Mouse (Mus musculus) T-helper 17 cell (primary cell): Measurements from ENCODE around the gene Dbp.

Experiments
- in situ Hi-C, 2 experiments: fragments of 300-600 bp; cut with MboI, MseI; formaldehyde crosslinking; loops; 1 replicate in 1 of 2; 2 replicates in 1 of 2; pipeline ENCODE4 v1.15.1; 2025; ENCODE audit warnings: high pct_unique_total_duplicates in 2 of 2

The Dbp gene

DNA sequence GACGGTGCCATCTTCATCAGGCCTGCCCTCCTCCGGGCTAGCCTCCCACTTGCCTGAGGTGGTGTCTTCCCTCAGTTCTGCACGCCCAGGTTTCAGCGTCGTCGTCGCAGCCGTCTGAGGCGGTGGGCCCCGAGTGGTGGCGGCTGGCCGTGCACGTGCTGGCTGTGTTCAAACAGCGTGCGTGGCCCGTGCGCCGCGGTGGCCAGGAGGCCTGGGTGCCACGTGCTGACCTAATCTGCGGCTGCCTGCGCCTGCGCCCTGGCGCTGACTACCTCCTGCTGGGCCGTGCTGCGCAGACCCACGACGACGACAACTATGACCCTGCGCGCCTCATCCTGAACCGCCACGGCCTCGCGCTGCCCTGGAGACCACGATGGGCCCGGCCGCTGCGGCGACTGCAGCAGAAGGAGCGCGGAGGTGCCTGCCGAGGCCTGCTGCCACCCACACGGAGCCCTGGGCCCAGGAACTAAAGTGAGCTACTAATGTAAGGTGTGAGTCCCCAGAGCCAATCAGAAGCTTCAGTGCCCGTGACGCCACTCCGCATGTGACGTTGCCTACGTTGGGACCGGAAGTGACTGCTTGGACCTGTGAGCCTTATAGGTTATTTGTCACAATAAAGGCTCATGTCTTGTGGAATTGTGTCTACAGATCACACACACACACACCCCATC is 10.8 kb upstream of the Dbp start, which contains the start of gene Sec1:
TSS of gene Sec1 (minus strand) at position 482 of the 671 bp plus-strand sequence.
- in situ Hi-C loops, result no loop called here

DNA sequence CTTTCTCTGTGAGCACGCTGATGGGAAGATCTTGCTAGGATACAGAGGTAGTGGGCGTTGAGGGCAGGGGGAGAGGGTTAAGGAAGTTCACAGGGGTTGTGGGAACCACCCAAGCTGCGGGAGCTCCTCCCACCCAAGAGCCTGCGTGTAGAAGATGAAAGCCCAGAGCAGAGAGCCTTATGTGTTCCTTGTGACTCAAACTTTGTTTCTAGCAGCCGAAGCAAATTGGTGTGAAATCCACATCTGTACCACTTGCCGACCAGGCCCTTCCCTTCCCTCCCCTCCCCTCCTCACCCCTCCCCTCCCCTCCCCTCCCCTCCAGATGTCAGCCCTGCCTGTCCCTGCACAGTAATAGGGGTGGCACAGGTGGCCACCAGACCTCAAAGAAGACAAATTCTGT is 9.8 kb upstream of the Dbp start:
- in situ Hi-C loops, result no loop called here

DNA sequence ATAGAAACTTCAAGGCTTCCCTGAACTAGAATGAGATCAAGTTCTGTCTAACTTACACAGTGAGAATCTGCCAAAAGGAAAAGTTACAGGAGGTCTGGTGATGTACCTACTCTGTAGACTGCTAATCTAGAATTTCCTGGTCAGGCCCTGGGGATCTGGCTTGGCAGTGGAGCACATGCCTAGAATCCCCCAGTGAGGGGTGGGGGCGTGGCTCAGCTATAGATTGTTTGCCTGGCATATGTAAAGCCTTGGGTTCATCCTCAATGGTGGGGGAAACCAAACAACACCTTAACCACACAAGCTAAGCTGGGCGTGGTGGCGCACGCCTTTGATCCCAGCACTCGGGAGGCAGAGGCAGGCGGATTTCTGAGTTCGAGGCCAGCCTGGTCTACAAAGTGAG is 7.0 kb upstream of the Dbp start:
- in situ Hi-C loops, result no loop called here

DNA sequence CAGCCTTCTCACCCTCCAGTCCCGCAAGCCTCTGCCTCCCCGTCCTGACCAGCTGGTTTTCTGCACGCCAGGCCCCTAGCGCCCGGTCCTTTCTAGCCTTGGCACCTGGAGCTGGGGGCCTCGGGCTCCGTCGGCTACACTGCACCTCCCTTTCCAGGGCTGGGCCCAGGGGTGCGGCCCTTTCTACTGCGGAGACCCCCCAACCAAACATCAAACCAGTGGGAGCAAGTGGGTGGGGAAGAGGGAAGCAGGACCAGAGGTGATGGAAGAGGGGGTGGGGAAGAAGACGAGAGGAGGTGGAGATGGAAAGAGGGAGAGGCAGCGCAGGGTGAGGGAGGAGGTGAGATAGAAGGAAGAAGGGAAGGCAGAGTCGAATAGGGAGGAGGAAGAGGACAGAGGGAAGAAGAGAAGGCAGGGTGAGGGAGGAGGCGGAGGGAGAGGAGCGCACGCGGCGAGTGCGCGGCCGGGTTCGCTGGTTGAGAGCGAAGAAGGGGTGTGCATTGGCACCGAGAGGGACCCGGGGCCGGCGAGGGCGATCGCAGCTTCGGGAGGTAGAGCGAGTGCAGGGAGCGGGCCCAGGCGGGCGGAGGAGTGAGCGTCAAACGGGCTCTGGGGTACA is 5.3 kb upstream of the Dbp start, which contains the start of gene Car11:
TSS of gene Car11 (plus strand) at position 321 of the 619 bp plus-strand sequence.
- in situ Hi-C loops, result no loop called here

DNA sequence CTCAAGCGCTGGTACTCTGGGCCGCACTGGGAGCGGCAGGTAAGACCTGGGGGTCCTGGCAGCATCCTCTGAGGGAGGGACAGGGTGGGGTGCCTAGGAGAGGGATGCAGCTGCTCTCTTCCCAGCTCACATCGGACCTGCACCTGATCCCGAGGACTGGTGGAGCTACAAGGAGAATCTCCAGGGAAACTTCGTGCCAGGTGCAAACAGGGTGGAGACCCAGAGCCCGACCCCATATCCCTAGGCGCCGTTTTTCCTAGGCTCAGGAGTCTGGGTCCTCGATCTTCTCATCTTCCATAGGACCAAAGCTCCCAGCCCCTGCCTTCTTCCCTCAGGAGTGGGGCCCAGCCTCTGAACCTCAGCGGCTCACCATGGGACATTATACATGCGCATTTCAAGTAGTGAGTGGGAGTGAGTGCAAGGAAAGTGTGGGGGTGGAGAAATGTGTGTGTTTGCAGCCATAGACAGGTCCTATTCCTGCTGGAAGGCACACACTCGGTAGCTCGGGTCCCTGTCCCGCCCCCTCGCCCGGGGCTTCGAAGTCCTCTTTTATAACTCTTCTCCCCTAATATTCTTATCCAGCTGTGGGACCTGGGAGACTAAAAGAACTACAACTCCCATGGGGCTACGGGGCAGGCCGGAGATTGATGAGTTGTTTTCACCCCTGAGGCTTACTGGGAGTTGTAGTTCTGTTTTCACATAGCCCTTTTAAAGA is 4.4 kb upstream of the Dbp start:
- in situ Hi-C loops, result no loop called here

DNA sequence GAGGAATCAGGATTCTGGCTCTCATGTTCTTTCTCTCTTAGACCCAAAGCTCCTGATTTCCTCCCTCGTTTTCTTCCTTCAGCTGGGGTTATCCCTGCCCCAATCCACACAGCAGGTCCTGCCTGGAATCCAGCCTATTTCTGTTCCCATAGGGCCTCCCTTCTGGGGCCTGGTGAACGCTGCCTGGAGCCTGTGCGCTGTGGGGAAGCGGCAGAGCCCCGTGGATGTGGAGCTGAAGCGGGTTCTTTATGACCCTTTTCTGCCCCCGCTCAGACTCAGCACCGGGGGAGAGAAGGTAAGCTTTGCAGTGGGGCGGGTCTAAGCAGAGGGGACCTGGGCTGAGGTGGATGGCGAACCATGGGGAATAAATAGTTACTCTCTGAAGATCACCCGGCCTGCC is 3.8 kb upstream of the Dbp start:
- in situ Hi-C loops, result no loop called here

DNA sequence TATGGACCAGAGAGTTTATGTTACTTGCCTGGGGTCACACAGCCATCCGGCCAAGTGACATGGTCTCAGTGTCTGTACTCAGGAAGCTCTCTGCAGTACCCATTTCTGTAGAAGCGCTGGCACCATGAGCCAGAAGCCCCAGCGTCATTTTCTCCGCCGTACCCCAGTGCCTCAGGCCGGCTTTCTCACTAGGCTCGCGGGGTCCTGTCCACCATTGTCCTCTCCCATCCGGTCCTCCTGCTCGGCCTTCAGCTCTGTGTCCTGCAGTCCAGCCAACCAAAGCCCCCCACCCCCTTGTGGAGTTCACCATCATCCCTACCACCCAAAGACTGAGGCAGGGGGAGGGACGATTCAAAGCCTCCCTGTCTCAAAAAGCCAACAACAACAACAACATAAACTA is 3.3 kb upstream of the Dbp start:
- in situ Hi-C loops, result no loop called here

DNA sequence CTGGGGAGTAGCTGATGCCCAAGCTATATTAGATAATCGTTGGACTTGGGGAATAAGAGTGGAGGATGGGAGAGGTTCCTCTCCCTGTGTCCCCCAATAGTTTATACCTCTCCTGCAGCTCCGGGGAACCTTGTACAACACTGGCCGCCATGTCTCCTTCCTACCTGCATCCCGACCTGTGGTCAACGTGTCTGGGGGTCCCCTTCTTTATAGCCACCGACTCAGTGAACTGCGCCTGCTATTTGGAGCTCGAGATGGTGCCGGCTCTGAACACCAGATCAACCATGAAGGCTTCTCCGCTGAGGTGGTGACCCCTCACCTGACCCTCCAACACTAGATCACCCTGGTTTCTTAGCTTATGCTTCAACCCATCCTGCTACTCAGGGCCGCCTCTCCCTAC is 2.6 kb upstream of the Dbp start:
- in situ Hi-C loops, result no loop called here

DNA sequence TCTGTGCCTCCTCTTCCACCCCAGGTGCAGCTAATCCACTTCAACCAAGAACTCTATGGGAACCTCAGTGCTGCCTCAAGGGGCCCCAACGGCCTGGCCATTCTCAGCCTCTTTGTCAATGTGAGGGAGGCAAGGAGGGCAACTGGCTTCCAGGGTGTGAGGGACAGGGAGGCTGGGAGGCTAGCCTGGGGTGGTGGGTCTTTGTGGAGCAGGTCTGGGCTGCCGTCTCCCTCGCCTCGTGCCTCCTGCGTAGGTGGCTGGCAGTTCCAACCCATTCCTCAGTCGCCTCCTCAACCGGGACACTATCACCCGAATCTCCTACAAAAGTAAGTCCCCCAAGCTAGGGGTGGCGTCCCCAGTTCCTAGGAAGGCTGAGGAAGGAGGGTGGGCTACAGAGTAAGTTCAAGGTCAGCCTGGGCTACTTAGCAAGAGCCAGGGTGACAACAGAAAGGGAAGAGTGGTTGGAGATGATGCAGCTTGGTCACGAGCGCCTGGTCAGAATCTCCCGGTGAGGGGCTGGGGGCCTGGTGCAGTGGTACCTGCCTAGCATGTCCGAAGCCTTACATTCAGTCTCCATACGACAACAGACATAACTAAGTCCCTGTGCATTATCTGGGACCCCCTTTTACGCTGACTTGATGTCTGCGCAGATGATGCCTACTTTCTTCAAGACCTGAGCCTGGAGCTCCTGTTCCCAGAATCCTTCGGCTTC is 1.9 kb upstream of the Dbp start:
- in situ Hi-C loops, result no loop called here

DNA sequence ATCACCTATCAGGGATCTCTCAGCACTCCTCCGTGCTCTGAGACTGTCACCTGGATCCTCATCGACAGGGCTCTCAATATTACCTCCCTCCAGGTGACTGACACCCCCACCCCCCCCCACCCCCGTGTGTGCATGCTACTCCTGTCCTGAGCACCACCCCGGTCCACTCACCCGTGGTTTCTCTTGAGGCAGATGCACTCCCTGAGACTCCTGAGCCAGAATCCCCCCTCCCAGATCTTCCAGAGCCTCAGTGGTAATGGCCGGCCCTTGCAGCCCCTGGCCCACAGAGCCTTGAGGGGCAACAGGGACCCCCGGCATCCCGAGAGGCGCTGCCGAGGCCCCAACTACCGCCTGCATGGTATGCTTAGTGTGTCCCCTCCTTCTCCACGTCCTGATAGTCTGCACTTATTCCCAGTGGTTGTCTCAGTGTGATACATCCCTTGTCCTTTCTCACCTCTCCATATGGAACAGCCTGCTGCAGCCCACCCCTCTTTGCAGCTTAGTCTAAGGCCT is 1.3 kb upstream of the Dbp start:
- in situ Hi-C loops, result no loop called here

DNA sequence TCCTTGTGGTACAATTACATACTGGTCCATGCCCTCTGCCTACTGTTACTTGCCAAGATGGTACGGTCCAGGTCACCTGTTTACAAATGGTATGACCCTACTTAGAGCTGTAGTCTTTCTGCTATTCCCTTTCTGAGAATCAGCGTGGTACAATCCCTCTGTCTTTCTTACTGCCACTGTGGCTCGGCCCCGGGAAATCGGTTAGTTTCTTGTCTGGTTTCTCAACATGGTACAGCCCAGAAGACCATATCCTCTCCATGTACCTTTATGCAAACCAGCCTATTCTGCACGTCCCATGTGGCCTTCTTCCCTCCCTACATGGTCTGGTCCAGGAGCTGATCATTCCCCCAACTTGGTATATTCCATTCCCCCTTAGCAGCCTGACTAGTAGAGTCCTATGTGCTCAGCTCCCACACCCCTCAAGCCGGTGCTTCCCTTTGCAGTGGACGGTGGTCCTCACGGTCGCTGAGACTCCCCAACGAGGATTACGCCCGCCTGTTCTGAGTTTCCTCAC is 785 bp upstream of the Dbp start:
- in situ Hi-C loops, result no loop called here

DNA sequence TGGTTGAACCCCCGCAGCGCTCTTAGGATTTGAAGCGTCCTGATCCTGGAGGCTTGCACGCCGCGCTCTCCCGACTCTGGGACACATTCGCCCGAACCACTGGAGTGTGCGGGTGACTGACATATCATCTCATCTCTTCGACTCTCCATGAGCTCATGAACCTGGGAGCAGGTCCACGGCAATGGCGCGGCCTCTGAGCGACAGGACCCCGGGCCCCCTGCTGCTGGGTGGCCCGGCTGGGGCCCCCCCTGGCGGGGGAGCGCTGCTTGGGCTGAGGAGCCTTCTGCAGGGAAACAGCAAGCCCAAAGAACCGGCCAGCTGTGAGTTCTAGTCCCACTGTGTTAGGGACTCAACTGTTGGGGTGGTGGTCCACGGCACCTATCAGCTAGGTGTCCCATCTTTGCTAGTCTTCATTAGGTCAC is 566 bp downstream of the Dbp start:
- in situ Hi-C loops, result no loop called here

DNA sequence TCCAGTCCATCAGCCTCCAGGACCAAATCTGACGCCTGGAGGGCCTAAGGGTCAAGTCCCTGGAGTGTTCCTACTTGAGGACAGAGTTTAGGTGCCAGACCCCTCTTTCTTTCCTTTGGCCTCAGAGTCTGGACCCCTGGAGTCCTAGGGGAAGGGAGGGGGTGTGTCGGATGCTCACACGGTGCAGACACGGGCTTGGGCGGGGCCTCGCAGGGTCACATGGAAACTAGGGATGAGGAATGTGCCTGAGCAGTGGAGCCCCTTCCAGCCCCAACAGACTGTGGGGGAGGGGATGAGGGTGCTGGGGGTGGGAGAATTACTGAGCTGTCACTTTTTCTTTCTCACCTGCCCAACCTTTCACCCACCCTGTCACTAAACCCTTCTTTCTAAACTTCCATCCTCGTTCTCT is 989 bp downstream of the Dbp start:
- in situ Hi-C loops, result no loop called here

DNA sequence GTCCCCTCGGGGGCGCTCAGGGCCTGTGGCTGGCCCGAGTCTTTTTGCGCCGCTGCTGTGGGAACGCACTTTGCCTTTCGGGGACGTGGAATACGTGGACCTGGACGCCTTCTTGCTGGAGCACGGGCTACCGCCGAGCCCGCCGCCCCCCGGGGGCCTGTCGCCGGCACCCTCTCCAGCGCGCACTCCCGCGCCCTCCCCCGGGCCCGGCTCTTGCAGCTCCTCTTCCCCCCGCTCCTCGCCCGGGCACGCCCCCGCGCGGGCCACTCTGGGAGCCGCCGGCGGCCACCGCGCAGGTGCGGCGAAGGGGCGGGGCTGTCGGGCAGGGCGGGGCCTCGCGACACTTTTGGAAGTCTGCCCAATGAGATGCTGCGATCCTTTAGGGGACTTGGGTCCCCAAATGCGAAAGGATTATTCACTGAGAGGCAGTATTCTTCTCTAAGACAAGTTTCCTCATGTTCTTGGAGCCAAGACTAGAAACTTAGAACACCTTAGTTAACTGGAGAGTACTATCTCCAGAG is 1.9 kb downstream of the Dbp start:
- in situ Hi-C loops, result no loop called here

DNA sequence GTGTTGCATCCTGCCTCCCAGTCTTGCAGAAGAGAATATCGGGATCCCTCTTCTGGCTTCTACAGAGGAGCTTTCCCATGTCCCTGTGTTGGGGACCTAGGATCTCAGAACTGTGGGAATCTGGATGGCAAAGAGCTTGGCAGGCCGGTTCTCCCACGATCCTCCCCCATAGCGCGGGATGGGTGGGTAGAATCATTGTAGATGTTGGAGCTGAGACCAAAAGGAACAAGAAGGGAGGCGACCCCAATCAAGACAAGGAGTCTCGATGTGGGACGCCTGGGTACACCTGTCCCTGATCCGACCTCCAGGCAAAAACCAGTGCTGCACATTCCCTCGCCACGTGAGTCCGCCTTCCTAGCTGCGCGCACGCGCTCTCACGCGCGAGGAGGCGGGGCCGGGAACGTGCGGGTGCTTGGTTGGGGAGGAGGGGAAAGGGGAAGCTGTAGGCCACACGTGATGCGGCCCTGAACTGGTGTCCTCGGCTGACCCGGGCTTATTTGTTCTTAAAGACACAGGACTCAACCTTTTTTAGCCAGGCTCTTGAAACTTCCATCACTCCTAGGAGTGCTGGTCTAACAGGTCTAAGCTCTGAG is 2.6 kb downstream of the Dbp start:
- in situ Hi-C loops, result no loop called here

DNA sequence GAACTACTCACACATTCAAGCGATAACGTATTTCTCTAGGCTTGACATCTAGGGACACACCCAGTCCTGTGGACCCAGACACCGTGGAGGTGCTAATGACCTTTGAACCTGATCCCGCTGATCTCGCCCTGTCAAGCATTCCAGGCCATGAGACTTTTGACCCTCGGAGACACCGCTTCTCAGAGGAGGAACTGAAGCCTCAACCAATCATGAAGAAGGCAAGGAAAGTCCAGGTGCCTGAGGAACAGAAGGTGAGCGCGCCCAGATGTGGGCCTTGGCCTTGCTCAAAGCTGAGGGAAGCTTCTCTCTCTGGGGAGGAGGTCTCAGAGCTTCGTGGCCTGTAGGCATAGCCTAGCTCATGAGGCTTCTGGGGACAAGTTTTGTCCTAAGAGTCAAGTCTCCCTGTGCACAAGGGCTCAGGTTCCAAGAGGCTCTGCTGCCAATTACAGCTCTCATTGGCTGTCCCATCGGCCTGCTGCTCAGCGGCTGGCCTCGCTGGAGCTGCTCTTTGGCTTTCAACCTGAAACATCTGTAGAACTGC is 3.4 kb downstream of the Dbp start:
- in situ Hi-C loops, result no loop called here

DNA sequence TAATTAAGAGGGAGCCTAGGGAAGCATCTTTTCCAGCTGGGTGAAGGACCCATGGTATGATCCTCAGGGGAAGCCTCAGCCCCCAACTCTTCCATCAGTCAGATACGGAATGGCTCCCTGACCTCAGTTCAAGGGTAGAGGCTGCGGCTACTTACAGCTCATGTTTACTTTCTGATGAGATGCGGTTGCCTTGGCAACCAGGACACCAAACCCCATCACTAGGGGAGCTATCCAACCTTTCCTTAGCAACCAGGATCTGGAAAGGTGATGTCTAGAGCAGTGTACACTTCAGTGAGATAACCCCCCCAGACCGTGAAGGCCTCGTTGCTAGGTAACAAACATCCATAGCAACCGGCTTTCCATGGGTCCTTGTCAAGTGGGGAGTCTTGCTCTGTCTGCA is 4.1 kb downstream of the Dbp start:
- in situ Hi-C loops, result no loop called here

DNA sequence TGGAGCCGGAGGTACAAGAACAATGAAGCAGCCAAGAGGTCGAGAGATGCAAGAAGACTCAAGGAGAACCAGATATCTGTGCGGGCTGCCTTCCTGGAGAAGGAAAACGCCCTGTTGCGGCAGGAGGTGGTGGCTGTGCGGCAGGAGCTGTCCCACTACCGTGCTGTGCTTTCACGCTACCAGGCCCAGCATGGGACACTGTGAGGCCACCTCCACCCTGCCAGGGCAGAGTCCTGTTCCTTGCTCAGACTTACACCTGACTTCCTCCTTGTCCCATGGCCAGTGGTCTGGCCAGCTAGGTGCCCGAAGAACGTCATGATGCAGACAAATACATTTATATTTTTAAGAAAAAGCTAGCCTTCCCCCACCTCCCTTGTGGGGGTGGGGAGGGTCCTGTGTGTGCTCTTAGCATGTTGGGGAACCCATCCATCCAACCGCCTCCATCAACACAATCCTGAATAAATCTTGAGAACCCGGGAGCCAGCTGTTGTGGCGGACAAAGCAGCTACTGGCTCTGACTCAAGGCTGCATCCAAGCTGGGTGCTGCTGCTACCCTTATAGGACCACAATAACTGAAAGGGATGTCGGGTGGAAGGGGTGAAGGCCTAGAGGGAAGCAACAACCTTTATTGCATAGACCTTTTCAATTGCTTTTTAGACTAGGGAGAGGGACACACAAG is 4.9 kb downstream of the Dbp start:
- in situ Hi-C loops, result no loop called here

DNA sequence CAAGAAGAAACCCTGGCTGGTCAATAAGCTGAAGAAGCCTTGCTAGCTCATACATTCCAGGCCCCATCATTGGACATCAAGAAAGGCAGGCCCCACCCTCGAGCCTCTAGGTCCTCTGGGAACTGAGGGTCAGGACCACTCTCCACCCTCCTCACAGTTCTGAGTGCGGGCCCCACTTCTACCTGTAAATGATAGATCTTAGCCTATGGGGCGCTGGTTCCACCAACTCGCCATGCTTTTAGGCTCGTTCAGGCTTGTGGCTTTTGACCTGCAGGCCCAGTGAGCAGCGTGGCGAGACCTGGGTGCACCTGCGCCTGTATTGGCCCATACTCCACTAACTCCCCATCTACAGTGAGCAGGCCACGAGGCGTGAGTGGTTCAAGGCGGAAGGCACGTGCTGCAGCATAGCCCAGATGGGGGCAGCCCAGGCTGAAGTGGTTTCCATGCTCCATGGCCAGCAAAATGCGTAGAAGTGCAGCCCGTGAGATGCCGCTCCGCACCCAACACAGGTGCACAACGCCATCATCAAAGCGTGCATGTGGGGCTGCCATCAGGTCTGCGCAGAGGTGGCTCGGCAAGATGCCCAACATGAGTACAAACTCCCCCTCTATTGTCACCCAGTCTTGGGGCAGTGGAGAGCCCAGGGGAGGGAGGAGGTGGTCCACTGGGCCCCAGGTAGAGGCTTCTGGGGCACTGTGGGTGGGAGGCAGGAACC is 5.7 kb downstream of the Dbp start:
- in situ Hi-C loops, result no loop called here
